Mouse (Mus musculus): ENCODE results near the gene Cpt1a. TPM values are rescaled to one million over a fixed set of nuclear protein-coding genes. Genes with fewer than 3 reads are reported as not detected.

Cpt1a gene
- polyA plus RNA-seq, 1 experiment from 2014 or later: 13.8 TPM

DNA sequence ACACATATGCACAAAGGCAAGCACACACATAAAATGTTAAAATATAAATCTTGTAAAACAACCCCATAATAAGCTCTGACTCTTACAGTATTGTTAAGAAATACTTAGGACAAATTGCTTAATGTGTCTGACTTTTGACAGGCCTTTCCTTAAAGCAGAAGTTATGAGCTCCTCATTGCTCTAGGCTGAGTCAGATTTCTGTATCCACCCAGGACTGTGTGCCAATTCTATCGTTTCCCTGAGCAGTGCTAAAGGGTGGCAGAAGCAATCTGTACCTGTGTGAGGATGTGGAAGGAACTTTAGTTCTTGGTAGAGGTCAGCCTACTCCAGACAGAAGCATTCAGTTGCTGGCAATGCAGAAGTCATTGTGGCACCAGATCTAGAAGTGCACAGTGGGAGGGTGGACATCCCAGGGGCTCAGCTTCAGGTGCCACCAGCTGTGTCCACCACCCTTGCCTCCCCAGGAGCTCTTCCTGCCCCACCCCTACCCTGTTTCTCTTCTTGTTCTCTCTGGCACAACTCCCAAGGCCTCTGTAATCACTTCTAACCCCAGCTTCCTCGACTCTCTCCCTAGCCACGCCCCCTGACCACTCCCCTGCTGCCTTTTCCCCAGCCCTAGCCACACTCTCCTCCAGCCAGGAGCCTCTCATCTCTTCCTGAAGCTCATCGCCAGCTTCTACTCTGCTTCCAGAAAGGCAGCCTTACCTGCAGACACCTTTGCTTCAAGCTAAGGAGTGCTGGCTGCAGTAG lies 55.0 kb downstream of the Cpt1a start:
- no peaks in the 10 kb centered on the region for H3K27me3 ChIP-seq (replicated peaks; ENCODE audit: control insufficient read depth, insufficient read depth, low read length)
- no peak overlapping the region for H3K27ac ChIP-seq (ENCODE audit: low read length)
- no peak overlapping the region for H3K9ac ChIP-seq (replicated peaks; ENCODE audit: low read depth, low read length)
- WGBS: 36% methylated on average over 4 of the region's 4 CpGs
- no peak overlapping the region for H3K4me2 ChIP-seq (ENCODE audit: low read length)
- no peak overlapping the region for H3K4me3 ChIP-seq (replicated peaks; ENCODE audit: low read length)
- H3K4me1 ChIP-seq (replicated peaks; ENCODE audit: control insufficient read depth, insufficient read depth, low read length): no peaks in the 10 kb centered on the region
- no peaks in the 10 kb centered on the region for H3K36me3 ChIP-seq (ENCODE audit: control insufficient read depth, insufficient read depth)
- no peak for ATAC-seq
- no peaks in the 10 kb centered on the region for H3K9me3 ChIP-seq (ENCODE audit: control insufficient read depth, low read length)

DNA sequence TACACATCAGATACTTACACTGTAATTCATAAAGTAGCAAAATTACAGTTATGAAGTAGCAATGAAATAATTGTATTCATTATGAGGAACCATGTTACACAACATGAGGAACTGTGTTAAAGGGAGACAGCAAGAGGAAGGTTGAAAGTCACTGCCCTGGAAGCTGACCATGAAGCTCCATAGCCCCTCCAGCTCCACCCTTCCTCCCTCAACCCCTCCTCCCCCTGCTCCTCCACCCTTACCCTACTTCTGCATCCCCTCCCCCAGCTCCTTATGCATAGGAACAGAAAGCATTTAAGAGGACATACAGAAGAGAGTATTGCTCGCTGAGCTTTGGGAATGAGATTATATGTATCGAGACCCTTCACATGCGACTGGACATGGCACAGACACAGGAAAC lies 56.5 kb downstream of the Cpt1a start:
- H3K27ac ChIP-seq (ENCODE audit: low read length): no peak overlapping the region
- no peak for ATAC-seq
- no peaks in the 10 kb centered on the region for H3K4me1 ChIP-seq (replicated peaks; ENCODE audit: control insufficient read depth, insufficient read depth, low read length)
- H3K4me3 ChIP-seq (replicated peaks; ENCODE audit: low read length): no peak overlapping the region
- no peak overlapping the region for H3K9ac ChIP-seq (replicated peaks; ENCODE audit: low read depth, low read length)
- no peak overlapping the region for H3K4me2 ChIP-seq (ENCODE audit: low read length)
- 98% methylated on average over 3 of the region's 3 CpGs for WGBS
- no peaks in the 10 kb centered on the region for H3K27me3 ChIP-seq (replicated peaks; ENCODE audit: control insufficient read depth, insufficient read depth, low read length)
- H3K9me3 ChIP-seq (ENCODE audit: control insufficient read depth, low read length): no peaks in the 10 kb centered on the region
- H3K36me3 ChIP-seq (ENCODE audit: control insufficient read depth, insufficient read depth): no peaks in the 10 kb centered on the region

GRCm38 (mm10) chr19:3388061-3388460 lies 65.9 kb downstream of the Cpt1a start:
- Histone ChIP-seq H3K9ac (replicated peaks; ENCODE audit: low read depth, low read length) (no peak overlapping the region), H3K4me3 (replicated peaks; ENCODE audit: low read length) (no peak overlapping the region), H3K4me2 (ENCODE audit: low read length) (no peak overlapping the region), H3K36me3 (ENCODE audit: control insufficient read depth, insufficient read depth) (no peaks in the 10 kb centered on the region), H3K27ac (ENCODE audit: low read length) (no peak overlapping the region), H3K4me1 (replicated peaks; ENCODE audit: control insufficient read depth, insufficient read depth, low read length) (peaks cover 8% of the 10 kb centered on the region; the same call in 1 of the 2 replicates), H3K9me3 (ENCODE audit: control insufficient read depth, low read length) (no peaks in the 10 kb centered on the region), H3K27me3 (replicated peaks; ENCODE audit: control insufficient read depth, insufficient read depth, low read length) (no peaks in the 10 kb centered on the region)
- 65% methylated on average over 5 of the region's 6 CpGs for WGBS
- ATAC-seq: no peak

DNA sequence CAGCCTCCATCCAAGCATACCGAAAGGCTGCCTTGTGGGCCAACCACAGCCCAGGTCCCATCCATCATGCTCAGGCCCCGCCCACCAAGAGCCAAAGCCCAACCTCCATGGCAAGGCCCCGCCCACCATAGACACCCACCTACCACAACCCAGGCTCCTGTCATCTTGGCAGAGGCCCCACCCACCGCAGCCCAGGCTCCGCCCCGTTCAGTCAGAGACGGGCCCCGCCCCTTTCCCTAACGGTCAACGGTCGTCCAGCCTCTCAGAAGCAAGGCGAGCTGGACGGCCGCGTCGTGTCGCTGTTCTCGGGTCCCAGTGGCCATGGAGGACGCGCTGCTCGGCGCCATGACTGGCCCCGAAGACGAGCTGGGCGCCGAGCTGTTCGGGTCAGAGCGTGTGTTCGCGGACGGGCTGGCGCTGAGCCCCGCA lies 66.5 kb downstream of the Cpt1a start, which contains the start of gene Tesmin:
Gene Tesmin (plus strand): TSS at position 229 of the 429 bp plus-strand sequence.
- Histone ChIP-seq H3K27me3 (replicated peaks; ENCODE audit: control insufficient read depth, insufficient read depth, low read length) (no peaks in the 10 kb centered on the region), H3K9ac (replicated peaks; ENCODE audit: low read depth, low read length) (peak within 1 kb of the TSS; percentile 60), H3K9me3 (ENCODE audit: control insufficient read depth, low read length) (no peaks in the 10 kb centered on the region), H3K4me1 (replicated peaks; ENCODE audit: control insufficient read depth, insufficient read depth, low read length) (peaks cover 8% of the 10 kb centered on the region; the same call in 1 of the 2 replicates), H3K4me3 (replicated peaks; ENCODE audit: low read length) (peak within 1 kb of the TSS; percentile 48), H3K36me3 (ENCODE audit: control insufficient read depth, insufficient read depth) (no peaks in the 10 kb centered on the region), H3K27ac (ENCODE audit: low read length) (no peak within 1 kb of the TSS; the same call in 1 of the 2 replicates), H3K4me2 (ENCODE audit: low read length) (peak within 1 kb of the TSS; percentile 68)
- whole genome bisulfite sequencing: 1% methylated on average over 32 of the region's 33 CpGs
- ATAC-seq: peak; percentile 85

GRCm38 (mm10) chr19:3389089-3389488 lies 67.0 kb downstream of the Cpt1a start:
- no peak overlapping the region; the same call in 1 of the 2 replicates for H3K27ac ChIP-seq (ENCODE audit: low read length)
- peak; percentile 96 for ATAC-seq
- under 1% methylated on average over 41 of the region's 43 CpGs for WGBS

DNA sequence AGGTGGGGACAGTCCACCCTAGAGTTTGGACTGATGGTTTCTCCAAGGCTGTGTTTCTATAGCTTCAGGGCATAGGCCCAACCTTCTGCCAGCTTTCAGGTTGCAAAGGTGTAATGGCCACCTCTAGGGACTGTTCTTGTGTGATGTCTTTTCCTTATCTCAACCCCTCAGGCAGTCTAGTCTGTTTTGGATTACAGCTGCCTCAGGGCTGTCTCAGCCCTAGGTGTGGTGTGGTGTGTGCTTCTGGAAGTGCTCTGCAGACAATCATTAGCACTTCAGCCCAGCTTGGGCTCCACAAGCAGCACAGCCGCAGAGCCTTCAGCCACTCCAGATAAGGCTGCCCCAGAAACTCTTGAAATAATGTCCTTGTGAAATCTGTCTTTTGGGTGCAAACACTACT lies 70.2 kb downstream of the Cpt1a start:
- Histone ChIP-seq H3K9ac (replicated peaks; ENCODE audit: low read depth, low read length) (no peak overlapping the region), H3K4me3 (replicated peaks; ENCODE audit: low read length) (no peak overlapping the region), H3K36me3 (ENCODE audit: control insufficient read depth, insufficient read depth) (no peaks in the 10 kb centered on the region), H3K27ac (ENCODE audit: low read length) (no peak overlapping the region), H3K27me3 (replicated peaks; ENCODE audit: control insufficient read depth, insufficient read depth, low read length) (no peaks in the 10 kb centered on the region), H3K9me3 (ENCODE audit: control insufficient read depth, low read length) (no peaks in the 10 kb centered on the region), H3K4me1 (replicated peaks; ENCODE audit: control insufficient read depth, insufficient read depth, low read length) (peaks cover 8% of the 10 kb centered on the region; the same call in 1 of the 2 replicates), H3K4me2 (ENCODE audit: low read length) (no peak overlapping the region)
- no peak for ATAC-seq
- WGBS: 92% methylated on average over 1 of the region's 1 CpGs

More at GRCm38 (mm10) chr19:3389089-3389488, 67.0 kb downstream of the Cpt1a start:
- H3K4me1 ChIP-seq (replicated peaks; ENCODE audit: control insufficient read depth, insufficient read depth, low read length): peaks cover 8% of the 10 kb centered on the region; the same call in 1 of the 2 replicates
- no peaks in the 10 kb centered on the region for H3K36me3 ChIP-seq (ENCODE audit: control insufficient read depth, insufficient read depth)
- peak overlapping the region; percentile 60 for H3K9ac ChIP-seq (replicated peaks; ENCODE audit: low read depth, low read length)
- H3K4me3 ChIP-seq (replicated peaks; ENCODE audit: low read length): peak overlapping the region; percentile 48
- H3K9me3 ChIP-seq (ENCODE audit: control insufficient read depth, low read length): no peaks in the 10 kb centered on the region
- no peaks in the 10 kb centered on the region for H3K27me3 ChIP-seq (replicated peaks; ENCODE audit: control insufficient read depth, insufficient read depth, low read length)
- peak overlapping the region; percentile 68 for H3K4me2 ChIP-seq (ENCODE audit: low read length)

DNA sequence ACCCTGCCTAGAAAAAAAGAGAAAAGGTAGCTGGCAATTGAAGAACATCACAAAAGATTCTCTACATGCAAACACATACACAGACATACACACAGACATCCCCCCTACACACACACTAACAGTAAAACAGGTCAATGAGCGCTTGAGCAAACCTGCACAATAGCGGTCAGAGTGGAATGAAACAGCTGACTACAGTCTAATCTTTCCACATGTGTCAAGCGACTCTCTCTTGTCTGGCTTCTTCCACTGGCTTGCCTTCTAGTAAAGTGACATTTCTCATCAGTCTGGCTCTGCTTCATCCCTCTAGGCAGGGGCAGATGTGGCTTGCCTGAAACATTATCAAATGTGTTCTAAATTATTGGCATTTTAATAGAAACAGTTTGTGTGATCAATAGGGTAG lies 72.1 kb downstream of the Cpt1a start:
- Histone ChIP-seq H3K4me3 (replicated peaks; ENCODE audit: low read length) (no peak overlapping the region), H3K27me3 (replicated peaks; ENCODE audit: control insufficient read depth, insufficient read depth, low read length) (no peaks in the 10 kb centered on the region), H3K4me1 (replicated peaks; ENCODE audit: control insufficient read depth, insufficient read depth, low read length) (0 out of 2 replicates have a peak, but pooled peaks cover 3% of the 10 kb centered on the region), H3K9me3 (ENCODE audit: control insufficient read depth, low read length) (no peaks in the 10 kb centered on the region), H3K36me3 (ENCODE audit: control insufficient read depth, insufficient read depth) (no peaks in the 10 kb centered on the region), H3K9ac (replicated peaks; ENCODE audit: low read depth, low read length) (no peak overlapping the region), H3K4me2 (ENCODE audit: low read length) (no peak overlapping the region), H3K27ac (ENCODE audit: low read length) (no peak overlapping the region)
- ATAC-seq: no peak
- 89% methylated on average over 3 of the region's 3 CpGs for WGBS

DNA sequence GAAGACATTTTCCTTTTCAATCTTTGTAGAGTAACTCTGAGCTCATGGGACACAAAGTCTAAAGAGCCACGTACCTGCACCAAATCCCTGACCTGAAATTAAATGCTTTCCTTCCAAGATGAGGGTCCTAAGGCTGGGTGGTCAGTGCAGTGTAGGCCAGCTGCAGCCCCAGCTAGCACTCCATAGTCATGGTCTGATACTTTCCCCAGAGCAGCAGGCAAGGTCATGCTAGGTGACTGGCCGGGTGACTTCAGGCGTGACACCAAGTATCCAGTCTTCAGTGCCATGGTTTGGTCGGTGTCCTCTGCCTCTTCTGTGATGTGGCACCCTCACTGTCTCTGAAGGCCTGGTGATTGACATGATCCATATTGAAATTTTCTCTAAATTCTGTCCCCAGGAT lies 77.9 kb downstream of the Cpt1a start:
- H3K4me3 ChIP-seq (replicated peaks; ENCODE audit: low read length): no peak overlapping the region
- H3K27me3 ChIP-seq (replicated peaks; ENCODE audit: control insufficient read depth, insufficient read depth, low read length): no peaks in the 10 kb centered on the region
- H3K36me3 ChIP-seq (ENCODE audit: control insufficient read depth, insufficient read depth): no peaks in the 10 kb centered on the region
- ATAC-seq: no peak
- no peak overlapping the region for H3K27ac ChIP-seq (ENCODE audit: low read length)
- H3K9me3 ChIP-seq (ENCODE audit: control insufficient read depth, low read length): no peaks in the 10 kb centered on the region; the same call in 1 of the 2 replicates
- no peaks in the 10 kb centered on the region for H3K4me1 ChIP-seq (replicated peaks; ENCODE audit: control insufficient read depth, insufficient read depth, low read length)
- WGBS: 85% methylated on average over 4 of the region's 4 CpGs
- no peak overlapping the region for H3K9ac ChIP-seq (replicated peaks; ENCODE audit: low read depth, low read length)
- no peak overlapping the region for H3K4me2 ChIP-seq (ENCODE audit: low read length)

- 88% methylated on average over 7 of the region's 7 CpGs for WGBS
- no peak overlapping the region for H3K9ac ChIP-seq (replicated peaks; ENCODE audit: low read depth, low read length)
- H3K27ac ChIP-seq (ENCODE audit: low read length): no peak overlapping the region
- H3K4me1 ChIP-seq (replicated peaks; ENCODE audit: control insufficient read depth, insufficient read depth, low read length): no peaks in the 10 kb centered on the region
- H3K27me3 ChIP-seq (replicated peaks; ENCODE audit: control insufficient read depth, insufficient read depth, low read length): no peaks in the 10 kb centered on the region
- H3K4me2 ChIP-seq (ENCODE audit: low read length): no peak overlapping the region
- H3K4me3 ChIP-seq (replicated peaks; ENCODE audit: low read length): no peak overlapping the region
- no peaks in the 10 kb centered on the region for H3K36me3 ChIP-seq (ENCODE audit: control insufficient read depth, insufficient read depth)
- H3K9me3 ChIP-seq (ENCODE audit: control insufficient read depth, low read length): no peaks in the 10 kb centered on the region; the same call in 1 of the 2 replicates
- no peak for ATAC-seq
Observed at GRCm38 (mm10) chr19:3401504-3401903, 79.4 kb downstream of the Cpt1a start.

Measured in forebrain, embryonic 16.5 days (tissue).